Mouse (Mus musculus) cerebellum, adult 18-20 months (tissue): ENCODE measurements around the gene Olfr417.
"Not testable (repeated sequence)": the region's sequence is repeated elsewhere in the genome, so short reads cannot be mapped to it uniquely, and the experiment has no call there.

Source experiments
- DNase-seq, 2 experiments: peaks; one replicate each; pipeline ENCODE4 v3.0.0; 2021

Gene Olfr417

DNA sequence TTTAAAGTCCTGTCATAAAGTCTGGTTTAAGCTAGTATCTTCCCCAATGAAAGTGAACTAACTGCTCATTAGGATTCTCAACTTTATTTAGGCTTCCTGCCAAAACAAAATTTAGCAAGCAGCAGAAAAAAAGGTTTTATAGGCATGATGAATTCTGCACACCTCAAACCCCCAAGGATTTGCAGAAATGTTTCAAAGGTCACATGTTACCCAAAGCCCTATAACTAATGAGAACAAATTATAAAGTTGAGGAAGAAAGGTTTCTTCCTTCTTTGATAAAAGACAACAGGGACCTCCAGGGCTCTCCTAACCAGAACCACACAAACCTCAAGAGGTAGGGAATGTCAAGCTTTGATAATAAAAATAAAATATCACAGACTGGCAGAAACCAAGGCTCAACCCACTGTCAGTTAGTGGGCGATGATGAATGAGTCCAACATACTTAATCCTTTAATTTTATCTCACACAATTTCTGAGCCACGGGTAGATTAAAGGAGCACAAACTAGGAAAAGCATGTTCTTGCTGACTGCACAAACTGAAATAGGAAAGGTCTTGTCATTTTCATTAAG, at the start of gene Olfr417:
TSS of gene Olfr417 (plus strand) at position 241 of the 570 bp plus-strand sequence.
- no peak for DNase-seq

DNA sequence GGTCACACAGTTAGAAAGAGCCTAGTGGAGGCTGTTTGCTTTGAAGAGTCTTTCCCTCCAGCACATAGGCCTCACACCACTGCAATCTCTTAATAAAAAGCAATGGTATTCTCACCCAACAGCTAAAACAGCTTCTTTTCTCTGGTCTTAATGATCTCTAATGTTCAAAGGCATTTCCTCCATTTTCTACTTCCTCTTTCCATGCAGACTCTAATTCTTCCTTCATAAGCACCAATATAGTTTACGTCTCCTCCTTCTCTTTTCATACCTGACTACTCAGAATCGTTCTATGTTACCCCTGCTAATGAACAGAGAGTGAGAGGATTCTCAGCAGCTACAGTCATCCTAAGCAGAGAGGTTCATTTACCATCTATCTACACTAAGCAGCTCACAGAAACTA, 47.6 kb upstream of the Olfr417 start:
- DNase-seq: no peak

DNA sequence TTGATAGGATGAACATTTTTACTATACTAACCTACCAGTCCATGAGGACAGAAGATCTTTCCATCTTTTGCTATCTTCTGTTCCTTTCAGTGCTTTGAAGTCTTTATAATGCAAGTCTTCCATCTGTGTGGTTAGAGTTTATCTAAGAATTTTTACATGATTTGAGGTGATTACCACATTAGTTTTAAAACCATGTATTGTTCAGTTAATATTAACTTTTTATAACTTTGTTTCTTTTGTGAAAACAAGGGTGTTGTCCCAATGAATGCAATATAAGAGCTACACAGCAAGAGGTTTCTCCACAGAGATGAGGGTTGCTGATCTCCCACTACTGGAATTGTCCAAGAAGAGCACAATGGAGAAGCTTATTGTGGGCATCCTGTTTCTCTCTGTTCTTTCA, 34.7 kb upstream of the Olfr417 start, which contains the start of gene Mptx1:
TSS of gene Mptx1 (plus strand) at position 301 of the 400 bp plus-strand sequence.
- no peak for DNase-seq

DNA sequence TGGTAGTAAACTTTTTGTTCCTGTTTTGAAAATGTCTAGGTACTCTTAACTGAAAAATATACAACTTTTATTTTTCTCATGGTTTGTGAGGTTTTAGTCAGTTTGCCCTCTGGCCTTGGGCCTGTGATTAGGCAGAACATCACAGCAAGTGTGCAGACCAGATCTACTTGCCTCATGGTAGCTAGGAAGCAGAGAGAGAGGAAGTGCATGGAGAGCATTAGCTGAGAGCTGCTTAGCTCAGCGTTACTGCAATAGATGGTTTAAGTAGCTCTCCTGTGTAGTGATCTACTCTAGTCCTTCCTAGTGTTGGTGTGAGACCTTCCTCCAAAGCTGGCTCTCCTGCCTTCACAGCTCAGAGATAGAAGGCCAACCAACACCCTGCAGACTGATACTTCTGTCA, 11.3 kb upstream of the Olfr417 start:
- not testable (repeated sequence) for DNase-seq

DNA sequence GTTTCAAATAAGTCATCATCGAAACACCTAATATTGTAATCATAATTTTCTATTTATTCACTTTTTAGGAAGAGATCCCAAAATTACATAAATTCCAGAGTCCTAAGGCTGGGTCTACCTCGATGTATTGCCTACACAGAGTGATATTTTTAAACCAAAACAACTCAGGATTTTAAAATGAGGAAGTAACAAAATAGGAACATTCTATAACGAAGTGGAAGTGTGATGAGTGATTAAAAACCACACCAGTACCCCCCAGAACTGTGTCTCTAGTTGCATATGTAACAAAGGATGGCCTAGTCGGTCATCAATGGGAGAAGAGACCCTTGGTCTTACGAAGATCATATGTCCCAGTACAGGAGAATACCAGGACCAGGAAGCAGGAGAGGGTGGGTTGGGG, 10.3 kb upstream of the Olfr417 start:
- DNase-seq: no peak

DNA sequence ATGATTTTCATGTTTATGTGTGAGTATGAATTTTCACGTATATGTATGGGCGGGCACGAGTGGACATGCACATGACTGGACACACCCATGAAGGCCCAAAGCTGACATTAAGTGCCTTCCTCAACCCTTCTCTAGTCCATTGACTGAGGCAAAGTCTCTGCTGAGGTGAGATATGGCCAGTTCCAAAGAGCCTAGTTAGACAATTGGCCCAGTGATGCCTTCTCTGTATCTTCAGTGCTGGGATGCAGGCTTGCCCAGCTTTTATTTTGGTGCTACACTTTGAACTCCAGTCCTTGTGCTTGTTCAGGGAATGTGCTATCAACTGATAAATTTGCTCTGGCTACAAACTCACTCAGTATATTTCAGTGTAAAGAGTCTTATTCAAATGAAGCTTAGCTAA, 8.9 kb downstream of the Olfr417 start:
- no peak for DNase-seq

DNA sequence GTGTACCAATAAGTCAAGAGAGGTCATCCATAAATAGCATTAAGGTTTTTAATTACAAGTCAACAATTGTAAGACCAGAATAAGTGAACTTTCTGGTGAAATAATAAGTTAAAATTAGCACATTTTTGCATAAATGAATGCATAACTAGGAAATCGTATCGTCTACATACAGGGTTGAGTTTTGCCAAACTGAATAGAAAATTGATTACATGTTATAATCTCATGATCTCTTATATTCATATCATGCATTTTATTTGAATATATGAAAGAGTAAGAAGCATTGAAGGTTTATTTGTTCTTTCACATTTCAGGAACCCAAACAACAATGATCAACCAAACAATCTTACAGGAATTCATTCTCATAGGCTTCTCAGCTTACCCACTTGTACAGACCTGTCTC, 25.8 kb downstream of the Olfr417 start, which contains the start of gene Olfr248:
TSS of gene Olfr248 (plus strand) at position 301 of the 400 bp plus-strand sequence.
- DNase-seq: no peak

DNA sequence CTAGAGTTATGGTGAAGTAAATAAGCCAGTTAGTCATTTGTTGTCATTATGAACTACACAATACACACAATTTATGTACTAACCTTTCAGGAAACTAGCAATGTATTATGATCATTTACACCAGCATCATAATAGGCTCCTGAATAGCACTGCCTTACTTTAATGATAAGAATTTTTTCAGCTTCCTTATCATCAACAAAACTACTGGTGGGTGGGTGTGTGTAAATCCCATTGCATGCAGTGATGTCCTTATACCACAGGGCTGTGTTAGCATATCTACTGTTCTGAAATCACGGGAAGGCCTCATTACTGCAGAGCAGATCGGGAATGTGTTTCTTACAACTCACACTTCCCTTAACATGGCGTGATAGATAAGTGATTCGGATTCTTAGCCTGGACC, 58.0 kb downstream of the Olfr417 start:
- DNase-seq: no peak

DNA sequence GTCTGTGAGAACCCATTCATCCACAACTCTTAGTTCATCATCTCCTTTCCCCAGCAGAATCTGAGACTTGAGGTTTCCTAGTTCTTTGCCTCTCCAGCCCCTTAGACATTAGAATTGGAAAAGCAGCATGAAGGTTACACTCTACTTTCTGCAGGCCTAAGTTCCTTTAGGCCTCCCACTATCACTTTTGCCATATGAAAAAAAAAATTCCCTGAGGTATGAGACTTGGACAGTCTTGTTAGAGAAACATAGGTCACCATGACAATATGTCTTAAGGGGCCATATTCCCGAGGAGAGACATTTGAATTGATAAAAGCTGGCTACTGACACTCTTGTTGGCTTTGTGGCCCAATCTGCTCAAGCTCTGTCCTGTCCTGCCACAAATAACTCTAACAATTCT, 58.8 kb downstream of the Olfr417 start, which contains the start of gene Olfr414:
TSS of gene Olfr414 (plus strand) at position 301 of the 400 bp plus-strand sequence.
- no peak for DNase-seq
